Mouse (Mus musculus) midbrain, embryonic 14.5 days (tissue): Measurements from ENCODE around the gene Ap1b1. TPM values are rescaled to one million over a fixed set of nuclear protein-coding genes. Genes with fewer than 3 reads are reported as not detected.

Source experiments
- ATAC-seq: fragments of 200-750 bp; cut with Nextera tagmentation; 2 replicates; pipeline ENCODE4 v1.8.0; 2017; ENCODE audit warnings: moderate number of reproducible peaks, moderate library complexity; ENCODE audit not compliant: low FRiP score, low TSS enrichment
- DNase-seq: peaks from one replicate; pipeline ENCODE4 v3.0.0-alpha.2; 2015
- H3K27ac ChIP-seq: fragments of 300-500 bp; sonication (generic); replicated peaks from 2 replicates; pipeline ENCODE4 v1.5.1; 2014; ENCODE audit warnings: mild to moderate bottlenecking, low read depth, low read length, moderate library complexity
- H3K27me3 ChIP-seq: fragments of 300-500 bp; sonication (generic); 2 replicates; pipeline ENCODE4 v1.6.1; 2014; ENCODE audit warnings: low read length, control low read depth, mixed read lengths; ENCODE audit not compliant: control insufficient read depth, insufficient read depth
- H3K36me3 ChIP-seq: fragments of 300-500 bp; sonication (generic); 2 replicates; pipeline ENCODE4 v1.6.1; 2014; ENCODE audit warnings: low read length, control low read depth; ENCODE audit not compliant: control insufficient read depth, insufficient read depth
- H3K4me1 ChIP-seq: fragments of 300-500 bp; sonication (generic); 2 replicates; pipeline ENCODE4 v1.6.1; 2014; ENCODE audit warnings: mild to moderate bottlenecking, antibody characterized with exemption, low read length, control low read depth; ENCODE audit not compliant: control insufficient read depth, insufficient read depth
- H3K4me2 ChIP-seq: fragments of 300-500 bp; sonication (generic); 2 replicates; pipeline ENCODE4 v1.6.1; 2014; ENCODE audit warnings: mild to moderate bottlenecking, low read length, moderate library complexity
- H3K4me3 ChIP-seq: fragments of 300-500 bp; sonication (generic); replicated peaks from 2 replicates; pipeline ENCODE4 v1.5.1; 2014; ENCODE audit warnings: low read depth, low read length
- H3K9ac ChIP-seq: fragments of 300-500 bp; sonication (generic); replicated peaks from 2 replicates; pipeline ENCODE4 v1.6.1; 2014; ENCODE audit warnings: mild to moderate bottlenecking, low read length, moderate library complexity
- H3K9me3 ChIP-seq: fragments of 300-500 bp; sonication (generic); 2 replicates; pipeline ENCODE4 v1.6.1; 2016; ENCODE audit warnings: low read length, control low read depth, mixed read lengths; ENCODE audit not compliant: control insufficient read depth
- WGBS: fragments of 180-500 bp; shearing (Covaris S2); extraction: QIAGEN DNeasy Blood & Tissue Kit; methylation state at CpG from one replicate; pipeline ENCODE4 v1.1.7; 2014; 5-methylcytosine and 5-hydroxymethylcytosine counted together
- microRNA-seq: library from miRNA; unstranded; fragments of <30 nt; microRNA quantifications from one replicate; pipeline ENCODE4, GENCODE M21; 2016
- polyA plus RNA-seq: library from polyadenylated mRNA; unstranded; fragments of >200 nt; fragmentation: Nextera tagmentation; extraction: Ambion mirVana; gene quantifications from 2 replicates; pipeline ENCODE4 v1.2.1, GENCODE M21; 2014

The Ap1b1 gene
- polyA plus RNA-seq, 1 experiment from 2014 or later = 96.5 TPM

DNA sequence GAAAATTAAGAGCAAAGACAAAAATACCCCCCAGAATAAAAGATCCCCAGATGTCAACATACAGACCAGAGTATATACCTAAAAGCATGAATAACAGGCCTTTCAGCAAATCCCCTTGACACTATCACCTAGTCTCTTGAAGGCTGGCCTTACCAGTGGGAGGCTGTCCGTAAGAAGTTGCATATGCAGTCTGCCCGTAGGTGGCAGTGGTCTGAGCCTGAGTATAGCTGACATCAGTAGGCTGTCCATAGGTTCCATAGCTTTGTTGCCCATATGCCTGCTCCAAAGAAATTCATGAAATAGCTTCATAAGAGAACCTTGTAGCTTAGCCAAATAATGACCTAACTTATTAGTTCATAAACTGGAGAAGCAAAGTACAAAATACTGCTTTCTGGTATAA lies 105.1 kb downstream of the Ap1b1 start:
- Histone ChIP-seq H3K4me3 (no peak overlapping the region), H3K9ac (no peak overlapping the region), H3K27ac (no peak overlapping the region), H3K4me2 (no peak overlapping the region), H3K9me3 (no peaks in the 10 kb centered on the region), H3K27me3 (no peaks in the 10 kb centered on the region), H3K36me3 (peaks cover 59% of the 10 kb centered on the region), H3K4me1 (peaks cover 16% of the 10 kb centered on the region)
- no peak for ATAC-seq
- DNase-seq = peak; percentile 48
- WGBS = 31% methylated on average over 2 of the region's 2 CpGs

Small RNA genes lying within 50 kb of the gene (microRNA-seq; reads per million reads assigned to microRNA genes)
- gene Gm47296 = not detected

Other genes with a start within 250 kb of the Ap1b1 start
- gene Cabp7, start 240.0 kb upstream of the Ap1b1 start, polyA plus RNA-seq = 1.3 and 2.7 TPM in 2 replicates
- gene Nf2, start 137.3 kb upstream of the Ap1b1 start, polyA plus RNA-seq = 49.3 and 64.0 TPM in 2 replicates
- gene Nipsnap1, start 112.9 kb upstream of the Ap1b1 start, polyA plus RNA-seq = 132 and 133 TPM in 2 replicates
- 60.4 and 66.9 TPM in 2 replicates for gene Thoc5, start 91.5 kb upstream of the Ap1b1 start, polyA plus RNA-seq
- 3.2 and 3.5 TPM in 2 replicates for gene Nefh, start 38.8 kb upstream of the Ap1b1 start, polyA plus RNA-seq
- gene Rasl10a, start 71.3 kb downstream of the Ap1b1 start, polyA plus RNA-seq = 0.33 and 1.3 TPM in 2 replicates
- gene Gas2l1, start 78.5 kb downstream of the Ap1b1 start, polyA plus RNA-seq = 19.7 and 22.1 TPM in 2 replicates
- 34.5 and 45.4 TPM in 2 replicates for gene Rhbdd3, start 112.1 kb downstream of the Ap1b1 start, polyA plus RNA-seq
- 346 and 428 TPM in 2 replicates for gene Ewsr1, start 112.4 kb downstream of the Ap1b1 start, polyA plus RNA-seq
- gene Emid1, start 165.4 kb downstream of the Ap1b1 start, polyA plus RNA-seq = 7.9 and 9.8 TPM in 2 replicates